Mouse (Mus musculus) embryo, embryonic 10.5 days (tissue): ENCODE data around the gene C530008M17Rik.

ENCODE experiments used
- DNase-seq: peaks from one replicate; pipeline ENCODE4 v3.0.0-alpha.2; 2015; ENCODE audit warnings: low spot score

Gene C530008M17Rik

DNA sequence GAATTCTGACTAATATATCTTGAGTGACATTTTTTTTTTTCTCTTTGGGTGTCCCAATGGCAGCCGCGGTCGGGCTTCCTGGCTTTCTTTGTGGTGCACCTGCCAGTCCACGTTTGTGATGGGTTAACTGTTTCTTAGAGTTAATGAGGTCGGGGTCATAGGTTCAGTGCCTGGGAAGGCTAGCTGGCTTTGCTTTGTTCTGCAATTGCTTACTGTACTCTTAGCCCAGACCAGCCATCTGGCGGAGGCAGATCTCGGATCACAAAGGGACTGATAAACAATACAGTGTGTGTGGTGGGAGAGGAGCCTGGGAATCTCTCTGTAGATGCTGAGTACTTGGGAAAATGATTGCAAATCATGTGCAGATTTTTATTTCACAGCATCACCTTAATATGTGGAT lies 9.1 kb downstream of the C530008M17Rik start:
- DNase-seq, result peak; percentile 83

GRCm38 (mm10) chr5:76666026-76666756 lies 9.9 kb downstream of the C530008M17Rik start:
- DNase-seq, result no peak

DNA sequence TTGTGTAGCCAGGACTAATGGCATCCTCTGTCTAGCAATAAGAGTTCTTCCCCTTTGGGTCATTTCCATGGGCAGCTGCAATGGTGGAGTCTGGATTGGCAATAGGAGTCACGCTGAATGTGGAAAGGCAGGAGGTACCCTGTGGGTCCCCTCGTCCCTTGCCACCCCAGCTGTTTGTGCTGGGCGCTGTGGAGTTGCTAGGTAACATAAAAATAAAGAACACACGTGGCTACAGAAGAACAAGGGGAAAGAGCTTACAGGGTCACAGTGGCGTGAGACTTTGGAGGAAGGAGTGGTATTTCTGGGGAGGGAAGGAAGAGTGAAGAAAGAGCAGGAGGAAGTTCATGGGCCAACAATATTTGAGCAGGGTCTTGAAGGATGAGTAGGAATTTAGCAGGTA lies 11.8 kb downstream of the C530008M17Rik start:
- DNase-seq, result no peak

- DNase-seq, result no peak
Measured at GRCm38 (mm10) chr5:76668547-76668946, 12.2 kb downstream of the C530008M17Rik start.

DNA sequence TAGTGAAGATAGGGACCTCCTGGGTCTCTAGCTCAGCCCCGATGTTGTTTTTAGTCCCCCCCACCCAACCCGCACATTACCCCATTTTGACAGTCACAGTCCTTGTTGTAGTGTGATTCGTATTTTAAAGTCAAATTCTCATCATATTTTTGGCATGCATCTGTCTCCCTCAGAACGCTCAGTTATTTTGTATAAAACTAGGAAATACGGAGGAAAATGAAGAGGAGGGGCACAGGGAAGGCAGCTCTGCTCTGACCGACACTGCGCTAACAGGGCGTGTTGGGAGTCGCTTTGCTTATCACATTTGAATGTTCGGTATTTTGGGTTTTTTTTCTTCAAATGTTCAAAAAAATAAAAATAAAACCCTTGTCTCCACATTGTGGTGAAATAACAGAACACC lies 13.9 kb downstream of the C530008M17Rik start:
- DNase-seq, result no peak

DNA sequence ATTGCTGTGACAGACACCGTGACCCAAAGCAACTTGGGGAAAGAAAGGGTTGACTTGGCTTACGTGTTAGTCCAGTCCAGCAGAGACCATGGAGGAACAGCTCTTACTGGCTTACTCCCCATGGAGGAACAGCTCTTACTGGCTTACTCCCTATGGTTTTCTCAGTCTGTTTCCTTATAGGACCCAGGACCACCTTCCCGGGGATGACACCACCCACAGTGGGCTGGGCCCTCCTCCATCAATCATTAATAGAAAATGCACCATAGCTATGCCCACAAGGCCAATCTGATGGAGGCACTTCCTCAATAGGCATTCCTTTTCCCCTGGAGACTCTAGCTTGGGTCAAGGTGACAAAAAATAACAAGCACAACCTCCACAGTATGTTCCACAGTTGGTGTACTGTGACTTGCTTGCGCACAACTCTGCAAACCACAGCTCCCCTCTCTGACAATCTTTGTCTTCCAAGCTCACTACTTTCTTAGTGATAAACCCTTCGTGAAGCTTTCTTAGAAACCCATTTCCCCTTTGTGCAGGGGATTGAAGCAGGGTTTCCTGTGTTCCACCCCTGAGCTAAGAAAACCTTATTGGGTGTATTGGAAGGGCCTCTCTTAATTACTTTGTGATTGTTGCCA lies 17.8 kb downstream of the C530008M17Rik start:
- no peak for DNase-seq

GRCm38 (mm10) chr5:76675369-76675768 lies 19.1 kb downstream of the C530008M17Rik start:
- no peak for DNase-seq

GRCm38 (mm10) chr5:76680959-76681358 lies 24.6 kb downstream of the C530008M17Rik start:
- DNase-seq, result no peak

- no peak for DNase-seq
Measured at GRCm38 (mm10) chr5:76681895-76682656, 25.8 kb downstream of the C530008M17Rik start.

DNA sequence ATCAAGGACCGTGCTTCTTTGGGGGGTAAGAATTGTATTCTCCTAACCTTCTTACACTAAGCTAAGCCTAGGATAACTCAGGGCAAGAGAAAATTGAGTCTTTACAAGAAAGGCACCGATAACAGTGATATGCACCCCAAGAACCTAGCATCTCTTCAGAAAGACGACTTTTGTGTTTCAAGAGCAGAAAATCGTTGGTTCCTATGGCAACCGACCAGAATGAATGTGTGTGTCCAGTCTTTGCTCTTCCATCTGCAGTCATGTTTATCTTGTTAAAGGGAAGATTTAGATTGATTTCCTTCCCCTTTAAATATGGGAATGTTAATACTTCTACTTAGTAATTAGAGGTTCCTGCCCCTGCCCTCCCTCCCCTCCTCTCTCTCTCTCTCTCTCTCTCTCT lies 27.1 kb downstream of the C530008M17Rik start:
- no peak for DNase-seq

GRCm38 (mm10) chr5:76684658-76685605 lies 28.6 kb downstream of the C530008M17Rik start:
- DNase-seq, result no peak

- no peak for DNase-seq
Measured at GRCm38 (mm10) chr5:76687961-76688600, 31.8 kb downstream of the C530008M17Rik start.

DNA sequence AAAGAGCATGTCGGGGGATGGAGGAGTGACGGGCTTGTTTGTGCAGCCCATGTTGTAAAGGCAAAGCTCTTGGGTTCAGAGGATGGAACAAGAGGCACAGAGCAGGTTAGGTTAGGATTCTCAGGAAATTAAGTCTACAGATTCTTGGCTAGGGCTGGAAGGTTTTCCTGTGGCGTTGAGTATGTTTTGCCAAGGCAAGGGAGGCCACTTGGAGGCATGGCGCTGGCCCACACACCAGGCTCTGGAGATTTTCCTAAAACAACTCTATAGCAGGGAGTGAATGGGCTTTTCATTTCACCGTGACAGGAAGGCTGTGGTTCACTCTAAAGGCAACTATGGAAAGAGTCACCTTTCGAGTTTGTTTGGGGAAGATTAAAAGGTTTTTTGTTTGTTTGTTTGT lies 32.3 kb downstream of the C530008M17Rik start:
- no peak for DNase-seq

DNA sequence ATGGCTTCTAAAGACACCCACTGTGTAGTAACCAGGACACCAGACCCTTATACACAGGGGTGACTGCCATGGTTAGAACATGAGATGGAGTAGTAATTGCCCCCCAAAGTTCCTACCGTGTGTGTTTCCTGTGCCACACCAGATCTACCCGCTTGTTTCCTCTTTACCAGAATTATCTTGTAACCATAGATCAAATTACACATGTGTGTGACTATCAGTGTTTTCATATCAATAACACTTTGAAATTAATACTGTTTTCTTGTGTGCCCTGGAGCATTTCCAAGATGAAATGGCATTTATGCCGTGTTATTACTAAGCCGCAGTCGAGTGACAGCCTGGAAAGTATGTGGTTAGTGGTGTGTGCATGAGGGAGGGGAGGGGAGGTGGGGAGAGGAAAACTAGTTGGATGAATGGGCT lies 33.9 kb downstream of the C530008M17Rik start:
- no peak for DNase-seq

DNA sequence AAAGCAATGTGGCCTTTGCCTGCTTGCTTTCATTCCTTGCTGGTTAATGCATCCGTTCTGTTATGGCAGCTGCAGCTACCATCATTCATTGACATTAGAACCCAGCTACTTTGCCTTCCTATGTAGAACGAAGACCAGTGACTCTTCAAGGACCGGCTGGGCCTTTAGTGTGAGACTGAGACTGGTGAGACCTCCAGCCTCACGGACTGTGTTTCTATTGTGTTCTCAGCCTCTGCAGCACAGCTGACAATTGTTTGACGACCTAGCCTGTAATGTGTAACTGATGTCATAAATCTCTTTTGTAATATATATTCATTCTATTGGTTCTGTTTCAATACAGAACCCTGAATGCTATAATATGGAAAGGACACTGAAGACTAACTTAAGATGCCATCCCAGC lies 34.9 kb downstream of the C530008M17Rik start:
- DNase-seq, result no peak

DNA sequence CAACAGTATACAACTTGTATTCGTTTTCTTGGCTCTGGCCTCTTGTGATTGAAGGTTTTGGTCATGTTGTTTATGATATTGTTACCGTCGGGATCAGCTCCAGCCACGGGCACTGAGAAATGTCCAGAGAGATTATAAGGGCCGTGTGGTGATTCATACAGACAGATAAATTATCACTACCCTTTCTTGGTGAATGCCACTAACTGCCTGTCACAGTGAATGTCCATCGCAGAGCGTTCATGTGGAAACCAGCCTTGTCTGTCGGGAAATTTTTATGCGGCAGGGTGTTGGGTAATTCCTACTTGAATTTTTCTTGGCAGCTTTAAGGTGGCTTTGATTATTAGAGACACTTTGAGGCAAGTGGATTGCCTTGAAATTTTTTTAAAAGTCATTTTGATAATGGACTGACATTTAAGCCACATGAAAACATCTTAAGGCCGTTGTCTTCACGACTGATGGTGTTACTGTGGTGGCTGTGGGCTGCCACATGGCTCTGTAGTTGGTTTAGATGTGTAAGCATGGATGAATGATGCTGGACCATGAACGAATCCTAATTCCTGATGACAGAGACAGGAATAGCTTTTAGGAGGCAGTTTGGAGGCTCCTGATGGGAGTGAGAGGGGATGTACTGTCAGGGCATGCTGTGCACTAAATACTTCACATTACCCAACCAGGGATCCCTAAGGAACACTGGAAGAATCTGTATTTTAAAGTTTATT lies 35.6 kb downstream of the C530008M17Rik start:
- DNase-seq, result no peak

DNA sequence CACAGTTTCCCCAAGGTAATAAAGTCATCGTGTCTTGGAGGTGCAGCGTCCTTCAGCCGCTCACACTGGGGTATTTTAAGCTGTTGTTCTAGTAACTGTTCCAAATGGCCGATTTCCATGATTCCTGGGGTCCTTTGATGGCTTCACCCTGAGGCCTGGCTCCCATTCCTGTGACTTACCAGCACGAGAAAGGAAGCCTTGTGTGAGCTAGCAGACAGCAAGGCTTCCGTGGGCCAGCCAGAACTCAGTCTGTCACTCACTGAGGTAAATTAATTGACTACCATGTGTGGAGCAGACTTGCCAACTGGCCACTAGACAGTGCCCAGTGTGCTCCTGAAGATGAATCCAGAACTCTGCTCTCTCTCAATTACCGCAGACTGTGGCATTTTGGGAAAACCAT lies 41.2 kb downstream of the C530008M17Rik start:
- DNase-seq, result no peak

- DNase-seq, result no peak
Measured at GRCm38 (mm10) chr5:76698187-76698586, 41.9 kb downstream of the C530008M17Rik start.

- DNase-seq, result no peak
Measured at GRCm38 (mm10) chr5:76701127-76701853, 45.0 kb downstream of the C530008M17Rik start.

DNA sequence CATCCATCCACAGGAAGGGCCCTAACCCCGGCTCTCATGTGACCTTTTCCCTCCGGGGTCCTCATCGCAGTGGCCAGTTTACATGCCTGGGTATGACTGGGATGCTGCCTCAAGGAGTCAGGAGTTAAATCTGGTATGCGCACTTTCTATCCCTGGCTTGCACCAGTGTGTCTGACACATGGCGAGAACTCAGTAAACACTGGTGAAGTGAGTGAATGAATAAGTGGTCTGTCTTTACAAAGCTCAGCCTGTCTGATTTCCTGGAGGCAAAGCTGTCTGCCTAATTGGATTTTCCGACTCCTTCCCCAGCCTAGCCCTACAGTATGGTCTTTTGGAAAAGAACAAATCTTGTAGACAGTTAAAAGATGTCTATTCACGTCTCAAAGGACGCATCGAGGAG lies 45.8 kb downstream of the C530008M17Rik start:
- peak; percentile 30 for DNase-seq
